Mouse (Mus musculus) intestine, embryonic 14.5 days (tissue): ENCODE data around the gene Trim3. TPM values are rescaled to one million over a fixed set of nuclear protein-coding genes. Genes with fewer than 3 reads are reported as not detected.

Source experiments
- ATAC-seq: fragments of 200-750 bp; cut with Nextera tagmentation; replicated peaks from 2 replicates; pipeline ENCODE4 v1.8.0; 2017; ENCODE audit warnings: low read depth, moderate number of reproducible peaks, moderate TSS enrichment, moderate library complexity; ENCODE audit not compliant: low FRiP score, low TSS enrichment
- DNase-seq: peaks from one replicate; pipeline ENCODE4 v3.0.0-alpha.2; 2018; ENCODE audit warnings: low spot score
- H3K27ac ChIP-seq: fragments of 300-500 bp; sonication (generic); 2 replicates; pipeline ENCODE4 v1.5.1; 2014; ENCODE audit warnings: low read depth, mild to moderate bottlenecking, control low read depth
- H3K27me3 ChIP-seq: fragments of 300-500 bp; sonication (generic); replicated peaks from 2 replicates; pipeline ENCODE4 v1.6.1; 2014; ENCODE audit warnings: low read length, control low read depth; ENCODE audit not compliant: control insufficient read depth, insufficient read depth
- H3K36me3 ChIP-seq: fragments of 300-500 bp; sonication (generic); 2 replicates; pipeline ENCODE4 v1.6.1; 2014; ENCODE audit warnings: low read length, control low read depth; ENCODE audit not compliant: control insufficient read depth, insufficient read depth
- H3K4me1 ChIP-seq: fragments of 300-500 bp; sonication (generic); replicated peaks from 2 replicates; pipeline ENCODE4 v1.6.1; 2014; ENCODE audit warnings: low read length, control low read depth, mixed read lengths; ENCODE audit not compliant: control insufficient read depth, insufficient read depth
- H3K4me2 ChIP-seq: fragments of 300-500 bp; sonication (generic); 2 replicates; pipeline ENCODE4 v1.6.1; 2014; ENCODE audit warnings: low read length
- H3K4me3 ChIP-seq: fragments of 300-500 bp; sonication (generic); 2 replicates; pipeline ENCODE4 v1.5.1; 2014; ENCODE audit warnings: low read depth, low read length, control low read depth, mixed read lengths
- H3K9ac ChIP-seq: fragments of 300-500 bp; sonication (generic); 2 replicates; pipeline ENCODE4 v1.6.1; 2014; ENCODE audit warnings: mild to moderate bottlenecking, low read length
- H3K9me3 ChIP-seq: fragments of 300-500 bp; sonication (generic); 2 replicates; pipeline ENCODE4 v1.6.1; 2016; ENCODE audit warnings: low read length, control low read depth; ENCODE audit not compliant: control insufficient read depth
- whole genome bisulfite sequencing: fragments of 180-500 bp; shearing (Covaris S2); extraction: QIAGEN DNeasy Blood & Tissue Kit; methylation state at CpG from one replicate; pipeline ENCODE4 v1.1.7; 2014; 5-methylcytosine and 5-hydroxymethylcytosine counted together
- polyA plus RNA-seq: library from polyadenylated mRNA; unstranded; fragments of >200 nt; fragmentation: Nextera tagmentation; extraction: Ambion mirVana; gene quantifications from 2 replicates; pipeline ENCODE4 v1.2.1, GENCODE M21; 2014

The Trim3 gene
- polyA plus RNA-seq = 25.0 and 27.2 TPM in 2 replicates

GRCm38 (mm10) chr7:105633127-105633800 lies at the start of gene Trim3:
Gene Trim3 (minus strand): TSS chr7:105633571.
- no peaks in the 10 kb centered on the region for H3K27me3 ChIP-seq
- peak within 1 kb of the TSS; percentile 77 for H3K9ac ChIP-seq
- H3K4me1 ChIP-seq = peaks cover 16% of the 10 kb centered on the region
- 0% methylated on average over 48 of the region's 71 CpGs for WGBS
- peak within 1 kb of the TSS; percentile 80 for H3K4me3 ChIP-seq
- H3K4me2 ChIP-seq = peak within 1 kb of the TSS; percentile 74
- ATAC-seq = peak; percentile 89
- DNase-seq = peak; percentile 95
- peak within 1 kb of the TSS; percentile 40; the same call in 1 of the 2 replicates for H3K27ac ChIP-seq
- no peaks in the 10 kb centered on the region for H3K9me3 ChIP-seq
- peaks cover 26% of the 10 kb centered on the region for H3K36me3 ChIP-seq

DNA sequence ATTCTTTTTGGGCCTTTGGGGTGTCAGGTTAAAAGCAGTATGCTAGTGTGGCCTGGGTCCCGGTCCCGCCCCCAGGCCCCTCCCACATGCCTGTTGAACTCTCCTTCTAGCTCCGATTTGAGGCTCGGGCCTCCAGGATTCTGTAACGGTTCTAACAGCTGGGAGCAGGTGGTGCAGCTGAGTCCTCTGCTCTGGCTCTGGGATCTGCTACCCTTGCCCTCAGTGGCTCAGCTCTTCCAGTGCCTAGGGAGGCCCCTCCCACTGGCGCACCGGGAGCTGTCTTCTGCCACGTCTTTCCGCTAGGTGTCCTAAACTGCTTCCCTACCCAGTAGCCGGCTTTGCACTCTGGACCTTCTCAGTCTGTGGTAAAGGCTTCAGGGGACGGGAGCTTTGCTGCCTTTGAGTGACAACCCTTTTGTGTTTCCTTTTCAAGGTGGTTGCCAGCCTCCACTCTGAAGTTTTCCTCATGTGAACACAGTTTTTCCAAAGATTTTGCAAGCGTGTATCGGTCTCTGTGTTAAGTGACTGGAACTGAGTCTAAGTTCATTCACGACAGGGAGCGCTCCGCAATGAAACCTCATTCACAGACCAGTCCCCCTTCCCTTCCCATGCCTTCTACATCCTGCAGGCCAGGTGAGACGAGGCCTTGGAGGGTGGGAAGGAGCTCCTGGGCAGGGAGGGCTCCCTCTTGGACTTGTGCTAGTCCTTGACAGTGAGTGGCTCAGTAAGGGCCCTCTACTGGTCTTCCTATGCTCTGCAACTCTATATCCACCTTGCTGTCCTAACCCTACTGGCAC lies 17.5 kb upstream of the Trim3 start, which contains the start of gene Dnhd1:
Gene Dnhd1 (plus strand): TSS at position 189 of the 797 bp plus-strand sequence.
- H3K4me2 ChIP-seq = peak within 1 kb of the TSS; percentile 69
- no peaks in the 10 kb centered on the region for H3K27me3 ChIP-seq
- peak within 1 kb of the TSS; percentile 17; the same call in 1 of the 2 replicates for H3K9ac ChIP-seq
- DNase-seq (peak; percentile 85), ATAC-seq (peak; percentile 94)
- no peaks in the 10 kb centered on the region for H3K36me3 ChIP-seq
- no peaks in the 10 kb centered on the region for H3K9me3 ChIP-seq
- peak within 1 kb of the TSS; percentile 57 for H3K27ac ChIP-seq
- peak within 1 kb of the TSS; percentile 35 for H3K4me3 ChIP-seq
- H3K4me1 ChIP-seq = peaks cover 12% of the 10 kb centered on the region
- 2% methylated on average over 17 of the region's 17 CpGs for WGBS

- WGBS = 76% methylated on average over 3 of the region's 3 CpGs
- H3K36me3 ChIP-seq = peaks cover 32% of the 10 kb centered on the region
- H3K9ac ChIP-seq = no peak overlapping the region
- H3K4me1 ChIP-seq = peaks cover 20% of the 10 kb centered on the region
- no peaks in the 10 kb centered on the region for H3K27me3 ChIP-seq
- no peaks in the 10 kb centered on the region for H3K9me3 ChIP-seq
- H3K27ac ChIP-seq = no peak overlapping the region
- ATAC-seq (no peak), DNase-seq (no peak)
- no peak overlapping the region for H3K4me3 ChIP-seq
- peak overlapping the region; percentile 98; the same call in 1 of the 2 replicates for H3K4me2 ChIP-seq
Measured at GRCm38 (mm10) chr7:105641936-105642335, 8.6 kb upstream of the Trim3 start.

GRCm38 (mm10) chr7:105640894-105641255 lies 7.5 kb upstream of the Trim3 start:
- no peaks in the 10 kb centered on the region for H3K27me3 ChIP-seq
- peak overlapping the region; percentile 70 for H3K9ac ChIP-seq
- DNase-seq = peak; percentile 68
- no peak for ATAC-seq
- WGBS = 1% methylated on average over 18 of the region's 18 CpGs
- peaks cover 43% of the 10 kb centered on the region for H3K36me3 ChIP-seq
- H3K27ac ChIP-seq = peak overlapping the region; percentile 86
- no peaks in the 10 kb centered on the region for H3K9me3 ChIP-seq
- peak overlapping the region; percentile 80 for H3K4me3 ChIP-seq
- peaks cover 20% of the 10 kb centered on the region for H3K4me1 ChIP-seq
- H3K4me2 ChIP-seq = peak overlapping the region; percentile 98

DNA sequence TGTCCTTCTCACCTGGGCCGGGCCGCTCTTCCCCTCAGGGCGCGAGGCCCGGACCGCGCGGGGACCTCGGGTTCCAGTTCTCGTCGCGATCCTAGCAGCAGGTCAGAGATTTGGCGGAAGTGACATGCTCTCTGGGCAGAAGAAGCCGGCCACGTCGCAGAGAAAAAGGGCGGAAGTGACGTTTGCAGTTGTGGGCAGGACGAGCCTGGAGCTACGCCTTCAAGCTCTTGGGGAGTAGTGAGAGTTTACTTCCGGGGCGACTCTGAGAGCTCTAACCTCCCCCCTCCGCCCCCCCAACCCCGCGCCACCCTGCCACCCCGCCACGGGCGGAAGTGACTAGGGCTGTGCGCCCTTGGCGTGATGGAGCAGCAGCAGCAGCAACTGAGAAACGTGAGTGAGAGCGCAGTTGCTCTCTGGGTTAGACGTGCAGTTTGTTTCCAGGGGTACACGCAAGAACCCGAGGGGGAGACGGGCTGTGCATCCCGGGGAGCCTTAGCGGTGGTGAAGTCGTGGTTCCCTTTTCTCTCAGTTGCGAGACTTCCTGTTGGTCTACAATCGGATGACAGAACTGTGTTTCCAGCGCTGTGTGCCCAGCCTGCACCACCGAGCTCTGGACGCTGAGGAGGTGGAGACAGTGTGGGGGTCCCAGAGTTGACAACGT lies 7.0 kb upstream of the Trim3 start, which contains the start of the genes Arfip2 and Gm45799:
Gene Arfip2 (minus strand): TSS at position 184 of the 661 bp plus-strand sequence.
Gene Gm45799 (plus strand): TSS at position 320 of the 661 bp plus-strand sequence.
- H3K9ac ChIP-seq = peak within 1 kb of the TSS; percentile 76
- no peaks in the 10 kb centered on the region for H3K27me3 ChIP-seq
- DNase-seq (peak; percentile 97), ATAC-seq (peak; percentile 95)
- peaks cover 20% of the 10 kb centered on the region for H3K4me1 ChIP-seq
- WGBS = under 1% methylated on average over 44 of the region's 45 CpGs
- H3K36me3 ChIP-seq = peaks cover 46% of the 10 kb centered on the region
- H3K9me3 ChIP-seq = no peaks in the 10 kb centered on the region
- peak within 1 kb of the TSS; percentile 80 for H3K4me3 ChIP-seq
- peak within 1 kb of the TSS; percentile 86 for H3K27ac ChIP-seq
- H3K4me2 ChIP-seq = peak within 1 kb of the TSS; percentile 98

DNA sequence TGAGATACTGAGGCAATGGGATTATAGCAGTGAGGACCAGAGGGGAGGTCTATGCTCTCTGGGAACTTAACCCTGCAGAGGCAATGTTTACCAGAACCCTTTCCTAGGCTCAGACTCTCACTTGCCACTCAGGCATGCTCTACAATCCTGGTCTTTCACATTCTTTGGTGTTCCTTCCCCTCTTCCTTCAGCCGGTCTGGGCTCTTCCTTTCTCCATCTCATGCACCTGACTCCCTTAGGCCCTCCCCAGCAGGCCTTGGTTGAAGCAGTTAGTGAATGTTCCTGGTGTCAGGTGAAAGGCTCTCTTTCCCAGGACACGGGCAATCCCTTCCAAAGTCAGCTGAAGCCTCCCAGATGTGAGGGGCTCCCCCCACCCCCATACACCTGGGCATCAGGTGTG lies 6.4 kb upstream of the Trim3 start, which contains the start of gene Timm10b:
Gene Timm10b (plus strand): TSS at position 301 of the 400 bp plus-strand sequence.
- H3K27me3 ChIP-seq = no peaks in the 10 kb centered on the region
- peak within 1 kb of the TSS; percentile 80 for H3K4me3 ChIP-seq
- 2% methylated on average over 2 of the region's 2 CpGs for WGBS
- peak within 1 kb of the TSS; percentile 86 for H3K27ac ChIP-seq
- H3K9me3 ChIP-seq = no peaks in the 10 kb centered on the region
- peak within 1 kb of the TSS; percentile 98 for H3K4me2 ChIP-seq
- no peak for DNase-seq
- peaks cover 46% of the 10 kb centered on the region for H3K36me3 ChIP-seq
- H3K4me1 ChIP-seq = peaks cover 20% of the 10 kb centered on the region
- H3K9ac ChIP-seq = peak within 1 kb of the TSS; percentile 76
- no peak; the same call in 1 of the 2 replicates for ATAC-seq

DNA sequence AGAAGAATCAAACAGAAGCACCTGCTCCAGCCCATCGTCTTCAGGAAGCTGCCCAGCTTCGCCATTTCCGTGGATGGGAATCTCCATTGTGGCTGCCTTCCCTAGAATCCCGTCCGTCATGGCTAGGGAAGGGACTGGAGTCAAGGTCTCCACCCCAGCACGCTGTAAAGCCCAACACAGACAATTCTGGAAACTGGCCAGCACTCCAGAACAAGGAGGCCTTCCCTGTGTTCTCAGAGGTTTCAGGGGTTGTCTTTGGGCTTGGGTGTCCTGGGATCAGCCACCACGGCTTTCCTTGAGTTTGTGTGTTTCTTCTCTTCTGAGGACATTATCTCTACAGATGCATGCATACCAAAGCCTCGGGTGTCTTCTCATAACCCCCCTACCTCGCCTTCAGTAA lies 5.9 kb upstream of the Trim3 start:
- ATAC-seq = no peak
- H3K4me2 ChIP-seq = peak overlapping the region; percentile 79

GRCm38 (mm10) chr7:105638776-105639175 lies 5.4 kb upstream of the Trim3 start:
- Histone ChIP-seq H3K36me3 (peaks cover 43% of the 10 kb centered on the region), H3K27ac (no peak overlapping the region), H3K27me3 (no peaks in the 10 kb centered on the region), H3K4me2 (peak overlapping the region; percentile 79; the same call in 1 of the 2 replicates), H3K4me1 (peaks cover 25% of the 10 kb centered on the region), H3K9me3 (no peaks in the 10 kb centered on the region), H3K4me3 (no peak overlapping the region), H3K9ac (no peak overlapping the region)
- WGBS = 87% methylated on average over 6 of the region's 6 CpGs
- ATAC-seq = no peak
- no peak for DNase-seq

More for the DNA sequence above, 5.9 kb upstream of the Trim3 start:
- 67% methylated on average over 9 of the region's 9 CpGs for WGBS
- H3K27me3 ChIP-seq = no peaks in the 10 kb centered on the region
- peak overlapping the region; percentile 76 for H3K9ac ChIP-seq
- no peak overlapping the region for H3K27ac ChIP-seq
- H3K4me1 ChIP-seq = peaks cover 20% of the 10 kb centered on the region
- DNase-seq = no peak
- H3K36me3 ChIP-seq = peaks cover 46% of the 10 kb centered on the region
- H3K4me3 ChIP-seq = peak overlapping the region; percentile 80
- no peaks in the 10 kb centered on the region for H3K9me3 ChIP-seq
